Mouse (Mus musculus): ENCODE measurements around the gene Cfap70. TPM values are rescaled to one million over a fixed set of nuclear protein-coding genes. Genes with fewer than 3 reads are reported as not detected.

Gene Cfap70
- 0.50 and 1.3 TPM in 2 replicates for polyA plus RNA-seq (2015; fragmentation: Nextera tagmentation; extraction: Ambion mirVana)

DNA sequence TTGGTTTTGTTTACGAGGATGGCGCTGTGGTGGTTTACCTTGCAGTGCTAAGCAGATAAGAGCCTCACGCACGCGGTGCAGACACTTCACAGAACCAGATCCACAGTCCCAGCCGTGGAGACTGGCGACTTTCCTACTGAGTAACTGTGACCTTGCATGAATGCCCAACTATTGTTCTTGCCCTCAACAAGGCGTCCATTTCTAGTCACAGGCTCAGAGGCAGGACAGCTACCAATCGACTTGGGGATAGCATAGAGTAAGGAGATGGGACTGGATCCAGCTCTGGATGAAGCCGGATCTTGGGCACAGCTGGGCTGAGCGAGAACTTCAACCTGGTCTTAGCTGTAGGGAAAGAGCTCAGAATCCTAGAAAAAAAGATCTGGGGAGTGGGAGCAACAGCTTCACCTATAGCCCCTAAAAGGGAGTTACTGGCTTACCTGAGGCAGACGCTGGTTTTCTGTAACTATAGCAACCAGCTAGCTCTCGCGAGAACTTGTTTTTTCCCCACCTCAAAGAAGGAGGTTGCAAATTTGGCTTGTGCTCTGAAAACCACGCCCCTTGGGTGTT, at the start of gene Cfap70:
TSS of gene Cfap70 (minus strand) at position 462 of the 567 bp plus-strand sequence.
- H3K4me2 ChIP-seq (replicated peaks): peak within 1 kb of the TSS; percentile 56
- H3K4me3 ChIP-seq (replicated peaks): peak within 1 kb of the TSS; percentile 38
- no peaks in the 10 kb centered on the region for H3K27me3 ChIP-seq
- H3K4me1 ChIP-seq (replicated peaks): 0 out of 2 replicates have a peak, but pooled peaks cover 5% of the 10 kb centered on the region
- H3K27ac ChIP-seq: no peak within 1 kb of the TSS
- H3K36me3 ChIP-seq: no peaks in the 10 kb centered on the region
- peak; percentile 66 for ATAC-seq
- no peaks in the 10 kb centered on the region for H3K9me3 ChIP-seq
- WGBS: 3% methylated on average over 15 of the region's 15 CpGs
- H3K9ac ChIP-seq (replicated peaks): peak within 1 kb of the TSS; percentile 17; the same call in 1 of the 2 replicates

DNA sequence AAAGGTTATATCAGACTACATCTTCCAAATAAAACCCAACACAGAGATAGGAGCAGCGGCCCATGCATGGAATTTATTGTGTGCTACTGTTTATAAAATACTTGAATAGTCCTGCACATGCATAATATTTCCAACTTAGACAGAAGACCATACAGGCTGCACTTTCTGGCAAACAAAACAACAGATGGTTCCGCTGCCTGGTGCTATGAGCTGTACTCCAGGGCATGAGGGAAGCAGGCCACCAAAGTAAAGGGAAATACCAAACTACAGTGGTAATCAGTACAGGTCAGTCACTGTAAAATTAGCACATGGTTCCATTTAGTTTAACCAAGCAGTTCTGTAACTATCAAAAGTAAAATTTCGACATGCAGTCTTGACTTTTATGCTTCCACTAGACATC, 48.0 kb upstream of the Cfap70 start:
- no peak overlapping the region for H3K9ac ChIP-seq (replicated peaks)
- H3K4me1 ChIP-seq (replicated peaks): no peaks in the 10 kb centered on the region
- H3K4me3 ChIP-seq (replicated peaks): no peak overlapping the region
- H3K27ac ChIP-seq: no peak overlapping the region
- no peaks in the 10 kb centered on the region for H3K9me3 ChIP-seq
- 94% methylated on average over 3 of the region's 3 CpGs for WGBS
- ATAC-seq: no peak
- no peak overlapping the region for H3K4me2 ChIP-seq (replicated peaks)
- no peaks in the 10 kb centered on the region for H3K27me3 ChIP-seq
- H3K36me3 ChIP-seq: peaks cover 28% of the 10 kb centered on the region

- Histone ChIP-seq H3K27ac (no peak within 1 kb of the TSS), H3K4me3 (replicated peaks) (no peak within 1 kb of the TSS), H3K9ac (replicated peaks) (no peak within 1 kb of the TSS), H3K4me2 (replicated peaks) (no peak within 1 kb of the TSS), H3K36me3 (peaks cover 37% of the 10 kb centered on the region), H3K4me1 (replicated peaks) (no peaks in the 10 kb centered on the region), H3K9me3 (no peaks in the 10 kb centered on the region), H3K27me3 (no peaks in the 10 kb centered on the region)
- WGBS: 76% methylated on average over 2 of the region's 2 CpGs
- ATAC-seq: no peak
Measured at GRCm38 (mm10) chr14:20496603-20497002, 44.6 kb upstream of the Cfap70 start, which contains the start of gene Mss51. Gene Mss51, minus strand, starts transcription at chr14:20496901.

DNA sequence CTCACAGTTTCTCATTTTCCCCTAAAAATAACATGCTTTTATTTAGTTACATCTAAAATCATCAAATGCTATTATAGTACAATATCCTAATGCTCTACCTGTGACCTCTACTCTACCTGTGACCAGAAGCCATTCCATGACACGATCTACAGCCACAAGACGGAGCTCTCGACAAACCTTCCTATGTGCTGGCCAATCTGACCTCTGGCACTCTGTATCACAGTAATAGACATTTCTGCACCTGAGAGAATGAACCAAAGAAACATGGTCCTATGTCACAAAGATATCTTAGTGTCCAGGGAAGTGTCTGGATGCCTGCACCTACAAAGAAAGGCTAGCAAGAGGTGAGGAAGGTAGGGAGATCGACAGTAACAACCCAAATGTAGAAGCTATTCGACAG, 34.0 kb upstream of the Cfap70 start:
- Histone ChIP-seq H3K4me1 (replicated peaks) (no peaks in the 10 kb centered on the region), H3K27me3 (no peaks in the 10 kb centered on the region), H3K27ac (no peak overlapping the region), H3K4me3 (replicated peaks) (no peak overlapping the region), H3K36me3 (peaks cover 27% of the 10 kb centered on the region), H3K9me3 (no peaks in the 10 kb centered on the region), H3K9ac (replicated peaks) (no peak overlapping the region), H3K4me2 (replicated peaks) (no peak overlapping the region)
- no peak for ATAC-seq
- WGBS: 95% methylated on average over 5 of the region's 5 CpGs

DNA sequence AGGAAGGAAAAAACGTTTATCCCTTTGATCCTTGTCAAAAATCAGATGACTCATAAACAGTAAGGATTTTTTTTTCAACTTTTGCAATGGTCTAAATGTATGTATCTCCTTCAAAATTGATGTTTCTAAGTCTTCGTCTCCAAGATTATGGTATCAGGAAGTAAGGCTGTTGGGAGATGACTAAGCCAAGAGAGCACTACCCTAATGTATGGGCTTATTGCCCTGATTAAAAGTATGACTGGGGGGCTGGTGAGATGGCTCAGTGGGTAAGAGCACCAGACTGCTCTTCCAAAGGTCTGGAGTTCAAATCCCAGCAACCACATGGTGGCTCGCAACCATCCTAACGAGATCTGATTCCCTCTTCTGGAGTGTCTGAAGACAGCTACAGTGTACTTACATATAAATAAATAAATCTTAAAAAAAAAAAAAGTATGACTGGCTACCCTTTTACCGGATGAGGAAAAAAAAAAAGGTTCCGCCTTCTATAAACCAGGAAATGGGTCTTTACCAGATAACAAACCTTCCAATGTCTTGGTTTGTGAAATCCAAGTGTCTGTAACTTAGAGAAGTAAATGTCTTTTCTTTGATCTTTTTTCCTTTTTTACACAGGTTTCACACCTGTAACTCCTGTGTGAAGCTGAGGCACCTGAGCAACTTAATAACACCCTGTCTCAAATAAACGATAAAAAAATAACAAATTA, 30.2 kb upstream of the Cfap70 start:
- ATAC-seq: no peak
- Histone ChIP-seq H3K9me3 (no peaks in the 10 kb centered on the region), H3K36me3 (peaks cover 24% of the 10 kb centered on the region), H3K27ac (no peak overlapping the region), H3K4me3 (replicated peaks) (no peak overlapping the region), H3K4me2 (replicated peaks) (no peak overlapping the region), H3K9ac (replicated peaks) (no peak overlapping the region), H3K4me1 (replicated peaks) (peaks cover 4% of the 10 kb centered on the region), H3K27me3 (peaks cover 8% of the 10 kb centered on the region)
- WGBS: 88% methylated on average over 7 of the region's 7 CpGs

DNA sequence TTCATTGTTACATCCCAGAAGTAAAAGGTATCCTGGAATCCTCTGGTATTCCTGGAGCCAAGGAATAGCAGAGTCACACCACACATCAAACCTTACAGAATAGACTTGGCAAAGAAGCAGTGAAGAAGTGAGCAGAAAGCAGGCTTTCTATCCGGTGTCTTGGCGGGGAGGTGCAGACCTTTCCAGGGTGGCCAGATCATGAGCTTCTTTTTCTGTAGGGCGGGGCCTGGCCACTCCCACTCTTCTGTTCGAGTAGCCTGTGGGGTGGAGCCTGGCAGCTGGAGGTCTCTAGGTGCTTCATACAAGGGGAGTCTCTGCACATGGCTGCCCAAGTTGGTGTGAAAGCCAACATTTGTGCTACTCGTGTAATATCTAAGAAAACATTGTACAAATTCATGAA, 29.2 kb upstream of the Cfap70 start:
- H3K9me3 ChIP-seq: no peaks in the 10 kb centered on the region
- peaks cover 8% of the 10 kb centered on the region for H3K27me3 ChIP-seq
- no peak overlapping the region for H3K4me3 ChIP-seq (replicated peaks)
- no peak for ATAC-seq
- peaks cover 4% of the 10 kb centered on the region for H3K4me1 ChIP-seq (replicated peaks)
- peaks cover 20% of the 10 kb centered on the region for H3K36me3 ChIP-seq
- H3K9ac ChIP-seq (replicated peaks): no peak overlapping the region
- WGBS: 20% methylated on average over 5 of the region's 5 CpGs
- H3K27ac ChIP-seq: no peak overlapping the region
- H3K4me2 ChIP-seq (replicated peaks): no peak overlapping the region

DNA sequence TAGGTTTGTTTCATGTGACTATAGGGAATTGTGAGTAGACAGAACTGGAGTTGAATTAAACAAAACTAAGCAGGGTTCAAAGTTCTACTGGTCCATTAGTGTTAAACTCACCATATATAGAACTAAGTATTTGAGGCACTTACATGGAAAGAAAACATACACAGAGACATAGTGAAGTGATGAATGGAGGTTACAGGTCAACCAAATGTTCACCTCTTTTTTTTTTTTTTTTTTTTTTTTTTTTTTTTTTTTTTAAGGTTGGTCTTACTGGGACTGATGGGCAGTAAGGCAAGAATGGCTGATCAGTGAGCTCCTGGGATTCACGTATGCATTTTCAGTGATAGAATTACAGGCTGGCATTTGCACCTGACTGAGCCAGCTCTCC, 28.2 kb upstream of the Cfap70 start:
- WGBS: 63% methylated on average over 1 of the region's 1 CpGs
- ATAC-seq: no peak

DNA sequence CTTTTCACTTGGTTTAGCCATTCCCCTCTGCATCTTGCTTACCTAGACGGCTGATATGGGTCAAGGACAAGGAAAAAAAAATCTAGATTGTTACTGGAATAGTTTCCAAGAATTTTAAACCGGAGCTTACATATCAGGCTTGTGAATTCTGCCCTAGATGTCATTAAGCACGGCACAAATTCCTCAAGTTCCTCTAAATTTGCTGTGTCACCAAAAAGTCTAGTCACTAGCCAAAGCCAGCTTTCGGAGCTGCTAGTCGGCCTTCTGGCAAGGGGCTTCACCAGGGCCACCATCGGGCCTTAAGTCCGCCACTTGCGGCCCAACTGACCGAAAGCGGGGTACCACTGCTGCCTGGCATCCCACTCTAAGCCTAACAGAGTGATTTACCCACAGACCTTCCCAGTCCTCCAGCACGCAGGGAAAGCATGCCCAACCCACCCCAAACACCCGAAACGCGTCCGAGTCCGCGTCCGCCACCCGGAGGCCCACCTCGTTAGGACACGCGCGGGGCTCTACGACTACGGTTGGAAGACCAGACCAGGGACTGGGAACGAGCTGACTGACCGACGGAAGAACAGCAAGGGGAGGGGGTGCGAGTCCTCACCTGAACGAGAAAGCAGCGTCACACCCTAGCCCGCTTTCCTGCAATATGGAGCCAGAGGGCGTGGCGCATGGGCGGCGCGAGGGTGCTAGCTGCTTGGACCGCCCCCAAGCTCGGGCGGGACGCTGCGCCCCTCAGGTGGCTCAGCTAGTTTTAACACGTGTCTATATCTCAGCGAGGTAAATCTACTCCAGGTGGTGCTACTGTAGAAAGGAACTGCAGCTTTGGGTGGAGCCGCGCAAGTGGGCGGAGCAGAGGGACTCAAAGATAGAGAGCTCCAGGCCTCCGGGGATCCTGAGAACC, 27.5 kb upstream of the Cfap70 start, which contains the start of gene Anxa7:
TSS of gene Anxa7 (minus strand) at position 843 of the 904 bp plus-strand sequence.
- ATAC-seq: peak; percentile 78
- Histone ChIP-seq H3K9ac (replicated peaks) (peak within 1 kb of the TSS; percentile 69), H3K36me3 (peaks cover 10% of the 10 kb centered on the region), H3K27ac (no peak within 1 kb of the TSS), H3K9me3 (no peaks in the 10 kb centered on the region), H3K4me2 (replicated peaks) (peak within 1 kb of the TSS; percentile 90), H3K27me3 (peaks cover 8% of the 10 kb centered on the region), H3K4me1 (replicated peaks) (peaks cover 4% of the 10 kb centered on the region), H3K4me3 (replicated peaks) (peak within 1 kb of the TSS; percentile 62)
- WGBS: 3% methylated on average over 48 of the region's 48 CpGs

More for the DNA sequence above, 28.2 kb upstream of the Cfap70 start:
- Histone ChIP-seq H3K27ac (no peak overlapping the region), H3K9ac (replicated peaks) (peak overlapping the region; percentile 69; the same call in 1 of the 2 replicates), H3K27me3 (peaks cover 8% of the 10 kb centered on the region), H3K4me1 (replicated peaks) (peaks cover 4% of the 10 kb centered on the region), H3K4me2 (replicated peaks) (peak overlapping the region; percentile 90), H3K4me3 (replicated peaks) (peak overlapping the region; percentile 62), H3K9me3 (no peaks in the 10 kb centered on the region), H3K36me3 (peaks cover 17% of the 10 kb centered on the region)

GRCm38 (mm10) chr14:20478801-20479200, 26.8 kb upstream of the Cfap70 start:
- peaks cover 4% of the 10 kb centered on the region; the same call in 1 of the 2 replicates for H3K36me3 ChIP-seq
- H3K27ac ChIP-seq: no peak overlapping the region
- peak overlapping the region; percentile 62 for H3K4me3 ChIP-seq (replicated peaks)
- peak overlapping the region; percentile 90 for H3K4me2 ChIP-seq (replicated peaks)
- no peaks in the 10 kb centered on the region for H3K9me3 ChIP-seq
- H3K9ac ChIP-seq (replicated peaks): no peak overlapping the region
- ATAC-seq: no peak
- H3K27me3 ChIP-seq: peaks cover 8% of the 10 kb centered on the region
- H3K4me1 ChIP-seq (replicated peaks): peaks cover 4% of the 10 kb centered on the region
- 31% methylated on average over 7 of the region's 7 CpGs for WGBS

DNA sequence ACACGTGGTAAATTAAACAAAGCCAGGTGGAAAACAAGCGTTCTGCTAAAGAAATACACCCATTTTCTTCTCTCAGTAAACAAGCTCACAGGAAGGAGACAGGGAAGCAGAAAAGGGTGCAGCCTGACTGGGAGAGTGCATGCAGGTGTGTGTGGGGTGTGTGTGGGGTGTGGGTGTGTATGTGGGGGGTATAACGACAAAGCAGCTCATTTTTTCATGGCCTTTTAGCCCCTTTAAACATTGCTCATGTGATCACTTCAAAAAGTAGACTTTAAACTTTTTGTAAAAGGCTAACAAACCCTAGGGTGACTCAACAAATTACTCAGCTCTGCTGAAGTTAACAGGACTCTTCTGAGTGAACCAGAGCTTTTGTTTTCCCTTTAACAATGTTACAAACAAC, 26.4 kb upstream of the Cfap70 start:
- Histone ChIP-seq H3K36me3 (0 out of 2 replicates have a peak, but pooled peaks cover under 1% of the 10 kb centered on the region), H3K9ac (replicated peaks) (no peak overlapping the region), H3K27ac (no peak overlapping the region), H3K4me3 (replicated peaks) (no peak overlapping the region), H3K4me1 (replicated peaks) (peaks cover 4% of the 10 kb centered on the region), H3K9me3 (no peaks in the 10 kb centered on the region), H3K27me3 (peaks cover 8% of the 10 kb centered on the region), H3K4me2 (replicated peaks) (no peak overlapping the region)
- no peak for ATAC-seq
- 57% methylated on average over 3 of the region's 3 CpGs for WGBS

DNA sequence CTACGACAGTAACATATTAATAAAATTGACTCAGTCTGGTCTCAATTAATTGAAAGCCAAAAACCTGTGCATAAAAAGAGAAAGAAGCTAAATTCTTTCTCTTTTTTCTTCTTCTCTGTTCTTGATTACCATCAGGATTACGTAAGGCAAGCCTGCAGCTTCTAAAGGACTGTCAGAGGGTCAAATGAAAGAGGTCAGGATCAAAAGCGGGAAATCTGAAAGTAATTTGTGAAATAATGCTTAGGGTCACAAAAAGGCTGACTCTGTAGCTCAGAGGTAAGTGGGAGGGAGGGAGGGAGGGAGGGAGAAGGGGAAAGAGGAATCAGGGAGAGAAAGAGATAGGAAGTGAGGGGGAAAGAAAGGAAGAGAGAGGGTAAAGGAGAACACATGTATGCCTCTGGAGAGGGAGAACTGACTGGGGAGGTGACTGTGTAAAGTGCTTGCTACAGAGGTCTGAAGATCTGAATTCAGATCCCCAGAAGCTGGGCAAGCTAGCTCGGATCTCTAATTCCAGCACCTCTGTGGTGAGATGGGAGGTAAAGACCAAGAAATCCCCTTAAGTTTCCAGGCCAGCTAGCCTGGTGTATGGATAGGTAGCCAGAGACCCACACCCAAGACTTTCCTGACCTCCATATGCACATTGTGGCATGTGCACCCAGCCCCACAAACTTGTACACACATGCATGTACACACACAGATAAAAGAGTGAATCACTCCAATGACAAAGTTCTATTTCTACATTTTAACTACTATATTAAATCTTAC, 25.4 kb upstream of the Cfap70 start:
- WGBS: 43% methylated on average over 4 of the region's 4 CpGs
- no peak overlapping the region for H3K27ac ChIP-seq
- peaks cover 8% of the 10 kb centered on the region for H3K27me3 ChIP-seq
- H3K4me1 ChIP-seq (replicated peaks): peaks cover 4% of the 10 kb centered on the region
- H3K9me3 ChIP-seq: no peaks in the 10 kb centered on the region
- no peak overlapping the region for H3K4me3 ChIP-seq (replicated peaks)
- ATAC-seq: no peak
- no peak overlapping the region for H3K9ac ChIP-seq (replicated peaks)
- H3K4me2 ChIP-seq (replicated peaks): no peak overlapping the region
- H3K36me3 ChIP-seq: no peaks in the 10 kb centered on the region

All from midbrain, embryonic 13.5 days (tissue).